Comparison of ENCODE assay signal across 7 mouse cellular contexts in genomic region chr8:95806461-95807191, GRCm38 (mm10). TPM values are rescaled to one million over a fixed set of nuclear protein-coding genes. Genes with fewer than 3 reads are reported as not detected.
DNase-seq lines count a peak whose midpoint lies in the region; ATAC-seq lines count a peak whose summit lies in the region.

No protein-coding gene starts in this region.

- H3K4me3 ChIP-seq in embryonic facial prominence, embryonic 14.5 days (ENCODE audit: low read depth, low read length): peak overlapping the region; percentile 100
- peak overlapping the region; percentile 90 for H3K4me3 ChIP-seq in intestine, embryonic 14.5 days (ENCODE audit: low read depth, low read length)
- peak overlapping the region; percentile 98 for H3K4me3 ChIP-seq in stomach, embryonic 16.5 days (replicated peaks; ENCODE audit: low read length)

- under 1% methylated on average over 17 of the region's 69 CpGs for WGBS in embryonic facial prominence, embryonic 14.5 days
- under 1% methylated on average over 60 of the region's 69 CpGs for WGBS in intestine, embryonic 14.5 days
- WGBS in stomach, embryonic 16.5 days: under 1% methylated on average over 60 of the region's 69 CpGs

- peak overlapping the region; percentile 96 for H3K27ac ChIP-seq in embryonic facial prominence, embryonic 14.5 days (replicated peaks; ENCODE audit: low read depth, low read length)
- H3K27ac ChIP-seq in intestine, embryonic 14.5 days (ENCODE audit: low read depth): peak overlapping the region; percentile 95
- peak overlapping the region; percentile 91 for H3K27ac ChIP-seq in stomach, embryonic 16.5 days (ENCODE audit: low read length)

- ATAC-seq in embryonic facial prominence, embryonic 14.5 days (ENCODE audit: low read depth): no peak
- ATAC-seq in intestine, embryonic 14.5 days (replicated peaks; ENCODE audit: low FRiP score, low TSS enrichment, low read depth): peak; percentile 3; the same call in 1 of the 2 replicates
- no peak for ATAC-seq in stomach, embryonic 16.5 days (ENCODE audit: insufficient read depth, low FRiP score)

- no peaks in the 10 kb centered on the region for H3K9me3 ChIP-seq in embryonic facial prominence, embryonic 14.5 days (ENCODE audit: control insufficient read depth, low read length)
- H3K9me3 ChIP-seq in intestine, embryonic 14.5 days (ENCODE audit: control insufficient read depth, low read length): no peaks in the 10 kb centered on the region
- H3K9me3 ChIP-seq in stomach, embryonic 16.5 days (replicated peaks; ENCODE audit: control insufficient read depth, low read length): no peaks in the 10 kb centered on the region

- H3K4me2 ChIP-seq in embryonic facial prominence, embryonic 14.5 days (ENCODE audit: low read depth, low read length): peak overlapping the region; percentile 69
- H3K4me2 ChIP-seq in intestine, embryonic 14.5 days (ENCODE audit: low read length): peak overlapping the region; percentile 87
- H3K4me2 ChIP-seq in stomach, embryonic 16.5 days (ENCODE audit: low read depth, low read length): peak overlapping the region; percentile 67

- peaks cover 13% of the 10 kb centered on the region; the same call in 1 of the 2 replicates for H3K36me3 ChIP-seq in embryonic facial prominence, embryonic 14.5 days (ENCODE audit: control insufficient read depth, insufficient read depth, low read length)
- peaks cover 12% of the 10 kb centered on the region for H3K36me3 ChIP-seq in intestine, embryonic 14.5 days (ENCODE audit: control insufficient read depth, insufficient read depth, low read length)
- no peaks in the 10 kb centered on the region; the same call in 1 of the 2 replicates for H3K36me3 ChIP-seq in stomach, embryonic 16.5 days (ENCODE audit: control insufficient read depth, insufficient read depth, low read length)

- peaks cover 11% of the 10 kb centered on the region for H3K4me1 ChIP-seq in embryonic facial prominence, embryonic 14.5 days (ENCODE audit: control insufficient read depth, insufficient read depth, low read length)
- H3K4me1 ChIP-seq in intestine, embryonic 14.5 days (replicated peaks; ENCODE audit: control insufficient read depth, insufficient read depth, low read length): peaks cover 15% of the 10 kb centered on the region
- peaks cover 24% of the 10 kb centered on the region for H3K4me1 ChIP-seq in stomach, embryonic 16.5 days (ENCODE audit: control insufficient read depth, insufficient read depth, low read length)

- H3K27me3 ChIP-seq in embryonic facial prominence, embryonic 14.5 days (replicated peaks; ENCODE audit: control insufficient read depth, insufficient read depth, low read length): no peaks in the 10 kb centered on the region
- no peaks in the 10 kb centered on the region for H3K27me3 ChIP-seq in intestine, embryonic 14.5 days (replicated peaks; ENCODE audit: control insufficient read depth, insufficient read depth, low read length)
- no peaks in the 10 kb centered on the region for H3K27me3 ChIP-seq in stomach, embryonic 16.5 days (ENCODE audit: control insufficient read depth, insufficient read depth, low read length)

- peak; percentile 8 to 16 for DNase-seq in lung, adult 18-20 months
- DNase-seq in lung, postnatal 14 days: no peak
- DNase-seq in adipocyte (ENCODE audit: low spot score): peak; percentile 22
- DNase-seq in embryonic facial prominence, embryonic 14.5 days (ENCODE audit: low spot score): peak; percentile 63
- DNase-seq in intestine, embryonic 14.5 days (ENCODE audit: low spot score): peak; percentile 70
- DNase-seq in mesoderm, embryonic 11.5 days (ENCODE audit: low read depth, low spot score): peak; percentile 39

- H3K9ac ChIP-seq in embryonic facial prominence, embryonic 14.5 days (ENCODE audit: low read depth, low read length): peak overlapping the region; percentile 99
- H3K9ac ChIP-seq in intestine, embryonic 14.5 days (ENCODE audit: low read length): peak overlapping the region; percentile 98
- H3K9ac ChIP-seq in stomach, embryonic 16.5 days (ENCODE audit: low read length): peak overlapping the region; percentile 99

RNA-seq across cellular contexts. Expression of gene Cnot1, which starts 0.6 kb away (rescaled TPM):
- polyA plus RNA-seq in embryonic facial prominence, embryonic 14.5 days (2014; fragmentation: Nextera tagmentation; extraction: Ambion mirVana): 75.4 and 93.6 TPM in 2 replicates
- polyA plus RNA-seq in intestine, embryonic 14.5 days (2014; fragmentation: Nextera tagmentation; extraction: Ambion mirVana): 98.5 and 132 TPM in 2 replicates
- polyA plus RNA-seq in stomach, embryonic 16.5 days (2015; fragmentation: Nextera tagmentation; extraction: Ambion mirVana): 66.0 and 70.4 TPM in 2 replicates

RNA-seq across cellular contexts. Expression of gene Sap18b, which starts 18.5 kb away (rescaled TPM):
- 322 and 341 TPM in 2 replicates for polyA plus RNA-seq in embryonic facial prominence, embryonic 14.5 days (2014; fragmentation: Nextera tagmentation; extraction: Ambion mirVana)
- 355 and 369 TPM in 2 replicates for polyA plus RNA-seq in intestine, embryonic 14.5 days (2014; fragmentation: Nextera tagmentation; extraction: Ambion mirVana)
- 327 and 366 TPM in 2 replicates for polyA plus RNA-seq in stomach, embryonic 16.5 days (2015; fragmentation: Nextera tagmentation; extraction: Ambion mirVana)

RNA-seq across cellular contexts. Expression of gene Slc38a7, which starts 46.7 kb away (rescaled TPM):
- 13.1 and 15.3 TPM in 2 replicates for polyA plus RNA-seq in embryonic facial prominence, embryonic 14.5 days (2014; fragmentation: Nextera tagmentation; extraction: Ambion mirVana)
- polyA plus RNA-seq in intestine, embryonic 14.5 days (2014; fragmentation: Nextera tagmentation; extraction: Ambion mirVana): 17.2 and 17.5 TPM in 2 replicates
- 13.7 and 14.5 TPM in 2 replicates for polyA plus RNA-seq in stomach, embryonic 16.5 days (2015; fragmentation: Nextera tagmentation; extraction: Ambion mirVana)
